Mouse (Mus musculus) cortical plate, adult 2 months (tissue): ENCODE measurements around the gene Smc1a. TPM values are rescaled to one million over a fixed set of nuclear protein-coding genes. Genes with fewer than 3 reads are reported as not detected.
"Not testable (repeated sequence)": the region's sequence is repeated elsewhere in the genome, so short reads cannot be mapped to it uniquely, and the experiment has no call there.

Source experiments
- H3K27ac ChIP-seq: fragments of 200-500 bp; 2 replicates; pipeline ENCODE4 v1.5.1; 2012; ENCODE audit warnings: low read length, control low read depth, inconsistent platforms; ENCODE audit not compliant: insufficient read depth
- H3K4me1 ChIP-seq: fragments of 200-500 bp; 2 replicates; pipeline ENCODE4 v1.6.1; 2011; ENCODE audit warnings: low read length; ENCODE audit not compliant: control insufficient read depth, insufficient read depth
- H3K4me3 ChIP-seq: fragments of 200-500 bp; 2 replicates; pipeline ENCODE4 v1.5.1; 2011; ENCODE audit warnings: mild to moderate bottlenecking, low read length, control low read depth; ENCODE audit not compliant: insufficient read depth
- CTCF ChIP-seq: fragments of 200-500 bp; IDR thresholded peaks from 2 replicates; pipeline ENCODE4 v1.5.1; 2011; ENCODE audit warnings: mild to moderate bottlenecking, control low read depth, low read length; ENCODE audit not compliant: insufficient read depth; ENCODE audit errors: extremely low read depth
- POLR2A ChIP-seq: fragments of 200-500 bp; IDR thresholded peaks from 2 replicates; pipeline ENCODE4 v1.6.1; 2011; ENCODE audit warnings: mild to moderate bottlenecking, low read length, control low read depth; ENCODE audit not compliant: insufficient read depth; ENCODE audit errors: extremely low read depth
- polyA plus RNA-seq: library from polyadenylated mRNA; depleted of rRNA; stranded (reverse); fragments of >200 nt; gene quantifications from 2 replicates; pipeline ENCODE4 v1.2.3, GENCODE M21; 2012; rRNA removed

The Smc1a gene
- polyA plus RNA-seq, 1 experiment, result 39.8 TPM

- Histone ChIP-seq H3K4me1 (peaks cover 2% of the 10 kb centered on the region; the same call in 1 of the 2 replicates), H3K4me3 (no peak overlapping the region), H3K27ac (no peak overlapping the region)
- TF ChIP-seq CTCF, result no peak
- no peak for TF ChIP-seq POLR2A
These were observed 3.1 kb downstream of the Smc1a start for GRCm38 (mm10) chrX:152019294-152019693.

- Histone ChIP-seq H3K4me1 (no peaks in the 10 kb centered on the region), H3K4me3 (no peak overlapping the region), H3K27ac (no peak overlapping the region)
- TF ChIP-seq POLR2A, result no peak
- TF ChIP-seq CTCF, result no peak
These were observed 23.6 kb downstream of the Smc1a start for GRCm38 (mm10) chrX:152039865-152040264.

GRCm38 (mm10) chrX:152047230-152047629 is 31.0 kb downstream of the Smc1a start:
- TF ChIP-seq CTCF (peak; percentile 23; the same call in 1 of the 2 replicates), POLR2A (no peak)
- Histone ChIP-seq H3K4me3 (no peak overlapping the region), H3K4me1 (no peaks in the 10 kb centered on the region), H3K27ac (no peak overlapping the region)

- no peak overlapping the region for H3K27ac ChIP-seq
- TF ChIP-seq CTCF (no peak), POLR2A (no peak)
- no peaks in the 10 kb centered on the region for H3K4me1 ChIP-seq
- no peak overlapping the region for H3K4me3 ChIP-seq
These were observed 36.3 kb downstream of the Smc1a start for GRCm38 (mm10) chrX:152052546-152052945.

- H3K4me3 ChIP-seq, result no peak overlapping the region
- no peak for TF ChIP-seq POLR2A
- no peak for TF ChIP-seq CTCF
- no peaks in the 10 kb centered on the region for H3K4me1 ChIP-seq
- H3K27ac ChIP-seq, result no peak overlapping the region
These were observed 37.9 kb downstream of the Smc1a start for GRCm38 (mm10) chrX:152054094-152054493.

- Histone ChIP-seq H3K4me3 (no peak overlapping the region), H3K27ac (no peak overlapping the region), H3K4me1 (no peaks in the 10 kb centered on the region)
- TF ChIP-seq CTCF (no peak), POLR2A (no peak)
These were observed 49.4 kb downstream of the Smc1a start for GRCm38 (mm10) chrX:152065674-152066073.

- Histone ChIP-seq H3K27ac (no peak overlapping the region), H3K4me3 (no peak overlapping the region), H3K4me1 (no peaks in the 10 kb centered on the region)
- TF ChIP-seq CTCF (no peak), POLR2A (no peak)
These were observed 51.6 kb downstream of the Smc1a start for GRCm38 (mm10) chrX:152067789-152068188.

- not testable (repeated sequence) for H3K4me3 ChIP-seq, H3K4me1 ChIP-seq
- H3K27ac ChIP-seq, result peak overlapping the region; percentile 65
These were observed 73.8 kb downstream of the Smc1a start for GRCm38 (mm10) chrX:152089832-152090614.

- no peak for TF ChIP-seq CTCF
- TF ChIP-seq POLR2A, result no peak
These were observed 81.3 kb downstream of the Smc1a start for GRCm38 (mm10) chrX:152097572-152097971.

More at GRCm38 (mm10) chrX:152097572-152097971, 81.3 kb downstream of the Smc1a start:
- Histone ChIP-seq H3K4me3 (no peak overlapping the region), H3K27ac (no peak overlapping the region), H3K4me1 (no peaks in the 10 kb centered on the region)

Other genes starting within 250 kb of the Smc1a start
- gene Huwe1, start 215.6 kb upstream of the Smc1a start, polyA plus RNA-seq, result 89.4 and 106 TPM in 2 replicates
- 35.2 and 37.1 TPM in 2 replicates for gene Hsd17b10, start 14.6 kb upstream of the Smc1a start, polyA plus RNA-seq
- gene Ribc1, start 133 bp upstream of the Smc1a start, polyA plus RNA-seq, result 0.30 and 0.40 TPM in 2 replicates
- 52.8 and 55.6 TPM in 2 replicates for gene Iqsec2, start 127.8 kb downstream of the Smc1a start, polyA plus RNA-seq
- gene Kdm5c, start 216.6 kb downstream of the Smc1a start, polyA plus RNA-seq, result 33.2 and 35.0 TPM in 2 replicates